Mouse (Mus musculus) kidney, adult 2 months (tissue): ENCODE measurements around the gene Pex7.
A peak's percentile ranks its signal among the peaks of the same experiment; 100 is the strongest.

Experiments used
- CTCF ChIP-seq: fragments of 200-500 bp; conservative IDR thresholded peaks from 2 replicates; pipeline ENCODE4 v1.5.1; 2011; ENCODE audit warnings: low read depth, mild to moderate bottlenecking, control low read depth, low read length, moderate library complexity, mixed read lengths; ENCODE audit not compliant: insufficient read depth, insufficient read length
- POLR2A ChIP-seq: fragments of 200-500 bp; IDR thresholded peaks from one replicate; pipeline ENCODE4 v1.6.1; 2011; ENCODE audit warnings: low read depth, low read length, control low read depth

DNA sequence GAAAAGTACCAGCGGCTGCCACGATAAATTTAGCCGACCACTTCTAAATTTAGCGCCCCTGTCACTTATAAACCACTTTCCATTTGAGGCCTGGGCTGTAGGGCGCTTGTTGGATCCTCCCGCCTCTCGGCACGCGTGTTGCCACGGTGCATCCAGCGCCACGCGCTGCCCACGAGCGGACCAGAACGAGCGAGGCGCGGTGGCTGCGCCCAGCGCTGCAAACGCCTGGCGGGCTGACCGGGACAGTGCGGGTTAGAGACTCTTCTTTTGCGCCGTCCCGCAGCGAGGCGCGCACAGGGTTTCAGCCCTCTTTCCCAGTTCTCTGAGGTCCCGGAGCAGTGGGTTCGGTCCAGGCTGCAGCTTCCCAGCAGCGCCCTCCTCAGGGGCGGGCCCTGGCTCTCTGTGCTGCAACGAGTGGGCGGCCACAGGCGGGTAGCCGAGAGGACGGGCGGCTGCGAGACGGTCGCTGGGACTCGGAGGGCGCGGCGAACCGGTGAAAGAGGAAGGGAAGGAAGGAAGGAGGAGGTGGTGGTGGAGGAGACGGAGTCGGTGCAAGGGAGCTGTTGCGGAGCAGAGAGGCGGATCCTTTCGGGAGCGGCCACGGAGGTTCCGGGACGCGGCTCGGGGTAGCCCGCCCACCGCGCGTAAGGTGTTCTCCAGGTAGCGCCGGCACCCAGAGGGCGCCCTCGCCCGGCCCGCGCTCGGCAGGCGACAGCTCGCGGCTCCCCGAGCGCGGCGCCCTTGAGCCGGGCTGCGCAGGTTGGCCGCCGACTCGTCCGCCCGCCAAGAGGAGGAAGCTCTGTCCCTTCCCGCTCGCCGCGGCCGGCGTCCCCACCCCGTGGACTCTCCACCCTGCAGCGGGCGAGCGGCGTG, 26.3 kb upstream of the Pex7 start:
- TF ChIP-seq CTCF = peak; percentile 55
- peak; percentile 21 for TF ChIP-seq POLR2A
